Comparison of ENCODE assay signal across 8 mouse cellular contexts in the genomic region with DNA sequence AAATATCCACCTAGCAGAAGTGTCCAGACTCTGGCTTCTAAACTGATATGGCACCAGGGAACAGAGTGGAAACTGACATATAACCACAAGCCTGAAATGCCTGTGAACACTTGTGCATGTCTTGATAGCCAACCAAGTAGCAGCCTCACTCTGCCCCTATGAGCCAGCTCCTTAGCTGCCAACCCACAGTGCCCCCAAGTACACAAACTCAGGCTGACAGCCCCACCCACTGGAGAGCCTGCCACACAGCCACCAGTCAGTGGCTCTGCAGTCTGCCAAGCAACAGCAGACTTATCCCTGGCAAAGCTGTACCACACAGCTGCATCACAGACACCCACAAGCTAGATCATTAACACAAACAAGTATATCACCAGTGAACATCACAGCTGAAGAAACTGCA. TPM values are rescaled to one million over a fixed set of nuclear protein-coding genes. Genes with fewer than 3 reads are reported as not detected.
DNase-seq lines count a peak whose midpoint lies in the region; ATAC-seq and TF ChIP-seq lines count a peak whose summit lies in the region.
"Had no signal": no experiment of that assay in that cellular context is flagged by ENCODE, and none has a peak within 500 bp of the region (broad histone marks: within the 10 kb centered on the region; RNA-seq: fewer than 3 reads in every experiment).

No protein-coding gene starts in this region.

- no peaks in the 10 kb centered on the region for H3K27me3 ChIP-seq in hindbrain, postnatal 0 days (ENCODE audit: insufficient read depth, low read length)
- H3K27me3 ChIP-seq in hindbrain, embryonic 10.5 days (ENCODE audit: insufficient read depth, poor library complexity, severe bottlenecking) = no peaks in the 10 kb centered on the region
- H3K27me3 ChIP-seq: megakaryocyte, embryonic 14.5 days had no signal

- DNase-seq in hindbrain, postnatal 0 days (ENCODE audit: low spot score) = peak; percentile 43
- no peak for DNase-seq in hindbrain, embryonic 10.5 days (ENCODE audit: low spot score)
- peak; percentile 32 for DNase-seq in brain, embryonic 14.5 days (ENCODE audit: low read depth)
- peak; percentile 14 to 60 for DNase-seq in left cerebral cortex, postnatal 10 days (ENCODE audit: extremely low spot score in 1 of 2, low spot score in 2 of 2)
- peak; percentile 16 to 24 for DNase-seq in right cerebral cortex, postnatal 36 days (ENCODE audit: low spot score in 2 of 2)
- DNase-seq in adipocyte (ENCODE audit: low spot score) = no peak

- H3K9ac ChIP-seq in hindbrain, postnatal 0 days (replicated peaks; ENCODE audit: low read length) = no peak overlapping the region

- 0 out of 2 replicates have a peak, but pooled peaks have one; percentile 38 for ATAC-seq in hindbrain, postnatal 0 days
- ATAC-seq in erythroid progenitor cell, adult 5-6 weeks (replicated peaks; ENCODE audit: low FRiP score, poor library complexity, severe bottlenecking) = no peak

- H3K27ac ChIP-seq in hindbrain, postnatal 0 days = no peak overlapping the region
- H3K27ac ChIP-seq in hindbrain, embryonic 10.5 days = no peak overlapping the region

- H3K4me2 ChIP-seq in hindbrain, postnatal 0 days (ENCODE audit: low read depth, low read length) = no peak overlapping the region

- H3K36me3 ChIP-seq in hindbrain, postnatal 0 days (ENCODE audit: insufficient read depth, low read length) = no peaks in the 10 kb centered on the region
- no peaks in the 10 kb centered on the region for H3K36me3 ChIP-seq in hindbrain, embryonic 10.5 days

- no peak overlapping the region for H3K4me3 ChIP-seq in hindbrain, postnatal 0 days (ENCODE audit: low read length)
- no peak overlapping the region for H3K4me3 ChIP-seq in hindbrain, embryonic 10.5 days
- H3K4me3 ChIP-seq: megakaryocyte, embryonic 14.5 days had no signal

- H3K4me1 ChIP-seq in hindbrain, postnatal 0 days (ENCODE audit: insufficient read depth, low read length) = no peaks in the 10 kb centered on the region
- H3K4me1 ChIP-seq in hindbrain, embryonic 10.5 days (replicated peaks) = no peaks in the 10 kb centered on the region

- peak; percentile 62 for TF ChIP-seq CTCF in hindbrain, postnatal 0 days (IDR thresholded peaks at IDR 0.05; ENCODE audit: low read depth)
- no peak; the same call in 1 of the 2 replicates for TF ChIP-seq CTCF in brain, embryonic 14.5 days (IDR thresholded peaks at IDR 0.05; ENCODE audit: borderline replicate concordance, extremely low read depth, insufficient read depth, insufficient read length)

- H3K9me3 ChIP-seq in hindbrain, postnatal 0 days (ENCODE audit: low read length) = no peaks in the 10 kb centered on the region
- no peaks in the 10 kb centered on the region for H3K9me3 ChIP-seq in hindbrain, embryonic 10.5 days
- H3K9me3 ChIP-seq: megakaryocyte, embryonic 14.5 days had no signal

- intact Hi-C loops in left cerebral cortex, postnatal 10 days (cut with DNase I) = no loop called here

- TF ChIP-seq POLR2A in brain, embryonic 14.5 days (IDR thresholded peaks at IDR 0.05; ENCODE audit: borderline replicate concordance, extremely low read depth, insufficient read depth, insufficient read length, poor library complexity, severe bottlenecking) = no peak

RNA-seq across cellular contexts. Expression of a gene that starts 19.4 kb away (rescaled TPM):
- 11.0 and 12.4 TPM in 2 replicates for total RNA-seq in hindbrain, postnatal 0 days (2014; rRNA removed)
- polyA plus RNA-seq in hindbrain, postnatal 0 days (2015; fragmentation: Nextera tagmentation; extraction: Ambion mirVana) = 2.5 and 2.7 TPM in 2 replicates
- polyA plus RNA-seq in hindbrain, embryonic 10.5 days (2016; fragmentation: Nextera tagmentation; extraction: Ambion mirVana) = 2.2 and 2.7 TPM in 2 replicates
- 13.1 and 14.5 TPM in 2 replicates for polyA plus RNA-seq in brain, embryonic 14.5 days (2012; rRNA removed)
- 1 to 10 TPM; 6.2 to 8.7 TPM for total RNA-seq in left cerebral cortex, postnatal 10 days (2021)
- total RNA-seq in erythroid progenitor cell, adult 5-6 weeks (2015; ENCODE audit: low replicate concordance) = 2.9 and 5.0 TPM in 2 replicates
- 1.0 and 3.0 TPM in 2 replicates for total RNA-seq in erythroid progenitor cell, adult 5-6 weeks (2017; ENCODE audit: low replicate concordance)

RNA-seq across cellular contexts. Expression of a gene that starts 19.6 kb away (rescaled TPM):
- 9.6 and 10.5 TPM in 2 replicates for total RNA-seq in hindbrain, postnatal 0 days (2014; rRNA removed)
- polyA plus RNA-seq in hindbrain, postnatal 0 days (2015; fragmentation: Nextera tagmentation; extraction: Ambion mirVana) = 16.9 and 18.0 TPM in 2 replicates
- 16.8 and 19.5 TPM in 2 replicates for polyA plus RNA-seq in hindbrain, embryonic 10.5 days (2016; fragmentation: Nextera tagmentation; extraction: Ambion mirVana)
- 12.4 and 15.4 TPM in 2 replicates for polyA plus RNA-seq in brain, embryonic 14.5 days (2012; rRNA removed)
- total RNA-seq in left cerebral cortex, postnatal 10 days (2021) = 1 to 10 TPM; 7.6 to 8.4 TPM
- total RNA-seq in erythroid progenitor cell, adult 5-6 weeks (2015; ENCODE audit: low replicate concordance) = 17.2 and 18.7 TPM in 2 replicates
- 1.2 TPM in 1 of 2 replicates, not detected in the other for total RNA-seq in erythroid progenitor cell, adult 5-6 weeks (2017; ENCODE audit: low replicate concordance)

Comparison
In these comparisons a context has a peak if more than half of its experiments do, and no peak if none do; other contexts are left out.
1. DNase-seq: peak in hindbrain, postnatal 0 days (single experiment), brain, embryonic 14.5 days (single experiment), left cerebral cortex, postnatal 10 days (2 of 2) and right cerebral cortex, postnatal 36 days (2 of 2); none in hindbrain, embryonic 10.5 days (single experiment) and adipocyte (single experiment).